Mouse (Mus musculus) forelimb bud, embryonic 11.5 days (tissue): ENCODE data around the gene Elk3.
"Not testable (repeated sequence)": the region's sequence is repeated elsewhere in the genome, so short reads cannot be mapped to it uniquely, and the experiment has no call there.

Experiments
- DNase-seq: peaks from one replicate; pipeline ENCODE4 v3.0.0-alpha.2; 2012; ENCODE audit warnings: low read depth, low spot score

The Elk3 gene

GRCm38 (mm10) chr10:93310721-93311411 is at the start of gene Elk3:
Gene Elk3 (minus strand): TSS chr10:93311135.
- DNase-seq: peak; percentile 77

GRCm38 (mm10) chr10:93360623-93361022 is 49.7 kb upstream of the Elk3 start:
- DNase-seq: no peak

- not testable (repeated sequence) for DNase-seq
Observed at GRCm38 (mm10) chr10:93360190-93360589, 49.3 kb upstream of the Elk3 start.

- DNase-seq: no peak
Observed at GRCm38 (mm10) chr10:93359339-93359863, 48.5 kb upstream of the Elk3 start.

- DNase-seq: no peak
Observed at GRCm38 (mm10) chr10:93358878-93359277, 47.9 kb upstream of the Elk3 start.

GRCm38 (mm10) chr10:93357162-93357561 is 46.2 kb upstream of the Elk3 start:
- DNase-seq: no peak

GRCm38 (mm10) chr10:93356122-93356521 is 45.2 kb upstream of the Elk3 start:
- no peak for DNase-seq

- no peak for DNase-seq
Observed at GRCm38 (mm10) chr10:93355276-93355927, 44.5 kb upstream of the Elk3 start.

- DNase-seq: no peak
Observed at GRCm38 (mm10) chr10:93353545-93354326, 42.8 kb upstream of the Elk3 start.

- no peak for DNase-seq
Observed at GRCm38 (mm10) chr10:93347918-93348505, 37.1 kb upstream of the Elk3 start.

- no peak for DNase-seq
Observed at GRCm38 (mm10) chr10:93347387-93347786, 36.5 kb upstream of the Elk3 start.

- DNase-seq: no peak
Observed at GRCm38 (mm10) chr10:93346208-93346936, 35.4 kb upstream of the Elk3 start.

- no peak for DNase-seq
Observed at GRCm38 (mm10) chr10:93345497-93345896, 34.6 kb upstream of the Elk3 start.

- no peak for DNase-seq
Observed at GRCm38 (mm10) chr10:93343469-93343868, 32.5 kb upstream of the Elk3 start.

- DNase-seq: no peak
Observed at GRCm38 (mm10) chr10:93342986-93343385, 32.1 kb upstream of the Elk3 start.

- DNase-seq: no peak
Observed at GRCm38 (mm10) chr10:93338526-93338925, 27.6 kb upstream of the Elk3 start.

- DNase-seq: no peak
Observed at GRCm38 (mm10) chr10:93336462-93336931, 25.6 kb upstream of the Elk3 start.

GRCm38 (mm10) chr10:93335828-93336461 is 25.0 kb upstream of the Elk3 start:
- DNase-seq: no peak

- DNase-seq: no peak
Observed at GRCm38 (mm10) chr10:93335001-93335400, 24.1 kb upstream of the Elk3 start.

GRCm38 (mm10) chr10:93333239-93333638 is 22.3 kb upstream of the Elk3 start:
- no peak for DNase-seq
